Mouse (Mus musculus): ENCODE measurements around the gene Drc3. TPM values are rescaled to one million over a fixed set of nuclear protein-coding genes. Genes with fewer than 3 reads are reported as not detected.

Drc3 gene
- polyA plus RNA-seq (2011; ENCODE audit: insufficient read depth, insufficient read length, low read depth, missing spikeins) = 6.9 and 7.3 TPM in 2 replicates

GRCm38 (mm10) chr11:60352559-60353411 lies at the start of gene Drc3, which contains the start of gene Tom1l2:
Drc3 (plus strand) TSS chr11:60353329.
Tom1l2 (minus strand) TSS chr11:60352905.
- H3K4me1 ChIP-seq (ENCODE audit: control insufficient read depth, insufficient read depth, low read length) = no peaks in the 10 kb centered on the region
- no peak within 1 kb of the TSS for H3K27ac ChIP-seq (ENCODE audit: insufficient read depth, low read length)
- no peaks in the 10 kb centered on the region for H3K9me3 ChIP-seq (replicated peaks; ENCODE audit: control insufficient read depth, insufficient read depth, low read length, poor library complexity, severe bottlenecking)
- peak within 1 kb of the TSS; percentile 40 for H3K9ac ChIP-seq (ENCODE audit: low read depth, poor library complexity, severe bottlenecking)
- H3K27me3 ChIP-seq (ENCODE audit: control insufficient read depth, insufficient read depth, low read length, poor library complexity, severe bottlenecking) = no peaks in the 10 kb centered on the region
- H3K4me3 ChIP-seq (ENCODE audit: low read depth, low read length) = peak within 1 kb of the TSS; percentile 70
- no peaks in the 10 kb centered on the region for H3K36me3 ChIP-seq (ENCODE audit: control insufficient read depth, insufficient read depth, low read length, poor library complexity, severe bottlenecking)
- TF ChIP-seq POLR2A (IDR thresholded peaks at IDR 0.05; ENCODE audit: insufficient read depth, low read length) = no peak
- TF ChIP-seq EP300 (IDR thresholded peaks at IDR 0.05; ENCODE audit: insufficient read depth, low read depth, low read length) = no peak
- no peak for TF ChIP-seq CTCF (IDR thresholded peaks at IDR 0.05; ENCODE audit: low read depth, low read length)

GRCm38 (mm10) chr11:60303497-60303896 lies 49.6 kb upstream of the Drc3 start:
- H3K36me3 ChIP-seq (ENCODE audit: control insufficient read depth, insufficient read depth, low read length, poor library complexity, severe bottlenecking) = no peaks in the 10 kb centered on the region
- no peaks in the 10 kb centered on the region for H3K9me3 ChIP-seq (replicated peaks; ENCODE audit: control insufficient read depth, insufficient read depth, low read length, poor library complexity, severe bottlenecking)
- H3K4me3 ChIP-seq (ENCODE audit: low read depth, low read length) = no peak overlapping the region
- no peak overlapping the region for H3K27ac ChIP-seq (ENCODE audit: insufficient read depth, low read length)
- no peak overlapping the region for H3K9ac ChIP-seq (ENCODE audit: low read depth, poor library complexity, severe bottlenecking)
- H3K4me1 ChIP-seq (ENCODE audit: control insufficient read depth, insufficient read depth, low read length) = peaks cover 4% of the 10 kb centered on the region
- TF ChIP-seq EP300 (IDR thresholded peaks at IDR 0.05; ENCODE audit: insufficient read depth, low read depth, low read length) = no peak
- TF ChIP-seq POLR2A (IDR thresholded peaks at IDR 0.05; ENCODE audit: insufficient read depth, low read length) = no peak
- TF ChIP-seq CTCF (IDR thresholded peaks at IDR 0.05; ENCODE audit: low read depth, low read length) = no peak
- no peaks in the 10 kb centered on the region for H3K27me3 ChIP-seq (ENCODE audit: control insufficient read depth, insufficient read depth, low read length, poor library complexity, severe bottlenecking)

- Histone ChIP-seq H3K36me3 (ENCODE audit: control insufficient read depth, insufficient read depth, low read length, poor library complexity, severe bottlenecking) (no peaks in the 10 kb centered on the region), H3K9ac (ENCODE audit: low read depth, poor library complexity, severe bottlenecking) (no peak overlapping the region), H3K9me3 (replicated peaks; ENCODE audit: control insufficient read depth, insufficient read depth, low read length, poor library complexity, severe bottlenecking) (no peaks in the 10 kb centered on the region), H3K27ac (ENCODE audit: insufficient read depth, low read length) (no peak overlapping the region), H3K27me3 (ENCODE audit: control insufficient read depth, insufficient read depth, low read length, poor library complexity, severe bottlenecking) (no peaks in the 10 kb centered on the region), H3K4me1 (ENCODE audit: control insufficient read depth, insufficient read depth, low read length) (peaks cover 4% of the 10 kb centered on the region), H3K4me3 (ENCODE audit: low read depth, low read length) (no peak overlapping the region)
- TF ChIP-seq EP300 (IDR thresholded peaks at IDR 0.05; ENCODE audit: insufficient read depth, low read depth, low read length) = no peak
- no peak for TF ChIP-seq CTCF (IDR thresholded peaks at IDR 0.05; ENCODE audit: low read depth, low read length)
- no peak for TF ChIP-seq POLR2A (IDR thresholded peaks at IDR 0.05; ENCODE audit: insufficient read depth, low read length)
Observed at GRCm38 (mm10) chr11:60305611-60306010, 47.5 kb upstream of the Drc3 start.

GRCm38 (mm10) chr11:60306834-60307233 lies 46.3 kb upstream of the Drc3 start:
- no peaks in the 10 kb centered on the region for H3K9me3 ChIP-seq (replicated peaks; ENCODE audit: control insufficient read depth, insufficient read depth, low read length, poor library complexity, severe bottlenecking)
- no peaks in the 10 kb centered on the region for H3K36me3 ChIP-seq (ENCODE audit: control insufficient read depth, insufficient read depth, low read length, poor library complexity, severe bottlenecking)
- H3K4me1 ChIP-seq (ENCODE audit: control insufficient read depth, insufficient read depth, low read length) = peaks cover 4% of the 10 kb centered on the region
- no peak overlapping the region for H3K4me3 ChIP-seq (ENCODE audit: low read depth, low read length)
- no peak for TF ChIP-seq POLR2A (IDR thresholded peaks at IDR 0.05; ENCODE audit: insufficient read depth, low read length)
- peak; percentile 38 for TF ChIP-seq CTCF (IDR thresholded peaks at IDR 0.05; ENCODE audit: low read depth, low read length)
- no peak overlapping the region for H3K9ac ChIP-seq (ENCODE audit: low read depth, poor library complexity, severe bottlenecking)
- no peaks in the 10 kb centered on the region for H3K27me3 ChIP-seq (ENCODE audit: control insufficient read depth, insufficient read depth, low read length, poor library complexity, severe bottlenecking)
- no peak overlapping the region for H3K27ac ChIP-seq (ENCODE audit: insufficient read depth, low read length)

- H3K36me3 ChIP-seq (ENCODE audit: control insufficient read depth, insufficient read depth, low read length, poor library complexity, severe bottlenecking) = no peaks in the 10 kb centered on the region
- no peak for TF ChIP-seq POLR2A (IDR thresholded peaks at IDR 0.05; ENCODE audit: insufficient read depth, low read length)
- TF ChIP-seq CTCF (IDR thresholded peaks at IDR 0.05; ENCODE audit: low read depth, low read length) = peak; percentile 33
- peaks cover 4% of the 10 kb centered on the region for H3K4me1 ChIP-seq (ENCODE audit: control insufficient read depth, insufficient read depth, low read length)
- no peaks in the 10 kb centered on the region for H3K27me3 ChIP-seq (ENCODE audit: control insufficient read depth, insufficient read depth, low read length, poor library complexity, severe bottlenecking)
- no peak overlapping the region for H3K27ac ChIP-seq (ENCODE audit: insufficient read depth, low read length)
- no peak overlapping the region for H3K4me3 ChIP-seq (ENCODE audit: low read depth, low read length)
- no peak overlapping the region for H3K9ac ChIP-seq (ENCODE audit: low read depth, poor library complexity, severe bottlenecking)
- no peaks in the 10 kb centered on the region for H3K9me3 ChIP-seq (replicated peaks; ENCODE audit: control insufficient read depth, insufficient read depth, low read length, poor library complexity, severe bottlenecking)
Observed at GRCm38 (mm10) chr11:60307375-60307825, 45.7 kb upstream of the Drc3 start.

- no peak overlapping the region for H3K4me3 ChIP-seq (ENCODE audit: low read depth, low read length)
- H3K9me3 ChIP-seq (replicated peaks; ENCODE audit: control insufficient read depth, insufficient read depth, low read length, poor library complexity, severe bottlenecking) = no peaks in the 10 kb centered on the region
- H3K27me3 ChIP-seq (ENCODE audit: control insufficient read depth, insufficient read depth, low read length, poor library complexity, severe bottlenecking) = no peaks in the 10 kb centered on the region
- H3K27ac ChIP-seq (ENCODE audit: insufficient read depth, low read length) = no peak overlapping the region
- H3K36me3 ChIP-seq (ENCODE audit: control insufficient read depth, insufficient read depth, low read length, poor library complexity, severe bottlenecking) = no peaks in the 10 kb centered on the region
- H3K9ac ChIP-seq (ENCODE audit: low read depth, poor library complexity, severe bottlenecking) = no peak overlapping the region
- TF ChIP-seq POLR2A (IDR thresholded peaks at IDR 0.05; ENCODE audit: insufficient read depth, low read length) = no peak
- TF ChIP-seq EP300 (IDR thresholded peaks at IDR 0.05; ENCODE audit: insufficient read depth, low read depth, low read length) = no peak
- no peak for TF ChIP-seq CTCF (IDR thresholded peaks at IDR 0.05; ENCODE audit: low read depth, low read length)
- H3K4me1 ChIP-seq (ENCODE audit: control insufficient read depth, insufficient read depth, low read length) = peaks cover 2% of the 10 kb centered on the region
Observed at GRCm38 (mm10) chr11:60308061-60308460, 45.1 kb upstream of the Drc3 start.

Measured in ES-Bruce4 (cell line).